Mouse (Mus musculus) left cerebral cortex, postnatal 14 days (tissue): ENCODE measurements around the gene Rbm34. TPM values are rescaled to one million over a fixed set of nuclear protein-coding genes. Genes with fewer than 3 reads are reported as not detected.

Experiments
- DNase-seq, 2 experiments: peaks; one replicate each; pipeline ENCODE4 v3.0.0; 2021 to 2022; ENCODE audit warnings: low spot score in 2 of 2, mixed read lengths in 1 of 2
- intact Hi-C: fragments of 180-260 bp; cut with DNase I; formaldehyde crosslinking; loops from one replicate; pipeline ENCODE4 v1.15.1; 2025
- total RNA-seq, 2 experiments: library from RNA; stranded (reverse); gene quantifications; 2 replicates each; pipeline ENCODE4 v1.2.3; 2021

Rbm34 gene
- total RNA-seq, 2 experiments from 2014 or later: 12.8 to 14.1 TPM

GRCm38 (mm10) chr8:126969546-126969945 is 1.3 kb downstream of the Rbm34 start:
- intact Hi-C loops: no loop called here
- no peak for DNase-seq

- DNase-seq: no peak
- intact Hi-C loops: no loop called here
These were observed 2.8 kb downstream of the Rbm34 start for GRCm38 (mm10) chr8:126968107-126968506.

GRCm38 (mm10) chr8:126965246-126965645 is 5.6 kb downstream of the Rbm34 start:
- intact Hi-C loops: no loop called here
- no peak for DNase-seq

GRCm38 (mm10) chr8:126962871-126963270 is 8.0 kb downstream of the Rbm34 start:
- intact Hi-C loops: no loop called here
- DNase-seq: no peak

- DNase-seq: peak; percentile 41 to 45
- intact Hi-C loops: no loop called here
These were observed 9.4 kb downstream of the Rbm34 start for GRCm38 (mm10) chr8:126961516-126961915.

- DNase-seq: no peak
- intact Hi-C loops: no loop called here
These were observed 18.8 kb downstream of the Rbm34 start for GRCm38 (mm10) chr8:126951900-126952636.

GRCm38 (mm10) chr8:126949527-126949926 is 21.3 kb downstream of the Rbm34 start:
- intact Hi-C loops: no loop called here
- no peak for DNase-seq

GRCm38 (mm10) chr8:126946444-126946843 is 24.4 kb downstream of the Rbm34 start:
- no peak for DNase-seq
- intact Hi-C loops: no loop called here

GRCm38 (mm10) chr8:126945730-126946163 is 25.1 kb downstream of the Rbm34 start, which contains the start of gene Tomm20:
Gene Tomm20, minus strand, starts transcription at chr8:126945844.
- DNase-seq: peak; percentile 97 to 98
- intact Hi-C loops: no loop called here

GRCm38 (mm10) chr8:126944781-126945691 is 25.8 kb downstream of the Rbm34 start:
- intact Hi-C loops: no loop called here
- peak; percentile 34 to 72 for DNase-seq

GRCm38 (mm10) chr8:126943565-126943964 is 27.3 kb downstream of the Rbm34 start:
- intact Hi-C loops: no loop called here
- no peak for DNase-seq

GRCm38 (mm10) chr8:126937337-126937736 is 33.5 kb downstream of the Rbm34 start:
- intact Hi-C loops: no loop called here
- DNase-seq: no peak

- intact Hi-C loops: no loop called here
- DNase-seq: no peak
These were observed 34.9 kb downstream of the Rbm34 start for GRCm38 (mm10) chr8:126935932-126936331.

GRCm38 (mm10) chr8:126935387-126935786 is 35.5 kb downstream of the Rbm34 start:
- DNase-seq: no peak
- intact Hi-C loops: no loop called here

- DNase-seq: no peak
- intact Hi-C loops: no loop called here
These were observed 38.2 kb downstream of the Rbm34 start for GRCm38 (mm10) chr8:126932656-126933055.

- DNase-seq: no peak
- intact Hi-C loops: no loop called here
These were observed 38.6 kb downstream of the Rbm34 start for GRCm38 (mm10) chr8:126932249-126932648.

GRCm38 (mm10) chr8:126931720-126932119 is 39.2 kb downstream of the Rbm34 start:
- DNase-seq: no peak
- intact Hi-C loops: no loop called here

GRCm38 (mm10) chr8:126929607-126930161 is 41.2 kb downstream of the Rbm34 start:
- DNase-seq: peak; percentile 79
- intact Hi-C loops: no loop called here

GRCm38 (mm10) chr8:126928755-126929505 is 41.9 kb downstream of the Rbm34 start:
- intact Hi-C loops: no loop called here
- DNase-seq: no peak
